Mouse (Mus musculus) yolk sac, embryonic 10.5 days (tissue): ENCODE data around the gene Olfr685.

Experiments used
- DNase-seq: peaks from one replicate; pipeline ENCODE4 v3.0.0-alpha.2; 2017; ENCODE audit warnings: low spot score

Gene Olfr685

GRCm38 (mm10) chr7:105185912-105186311, at the start of gene Olfr685:
TSS of gene Olfr685 (minus strand) at chr7:105186012.
- DNase-seq: no peak

- DNase-seq: no peak
Measured at GRCm38 (mm10) chr7:105229386-105229785, 43.6 kb upstream of the Olfr685 start.

- no peak for DNase-seq
Measured at GRCm38 (mm10) chr7:105228138-105228537, 42.3 kb upstream of the Olfr685 start.

DNA sequence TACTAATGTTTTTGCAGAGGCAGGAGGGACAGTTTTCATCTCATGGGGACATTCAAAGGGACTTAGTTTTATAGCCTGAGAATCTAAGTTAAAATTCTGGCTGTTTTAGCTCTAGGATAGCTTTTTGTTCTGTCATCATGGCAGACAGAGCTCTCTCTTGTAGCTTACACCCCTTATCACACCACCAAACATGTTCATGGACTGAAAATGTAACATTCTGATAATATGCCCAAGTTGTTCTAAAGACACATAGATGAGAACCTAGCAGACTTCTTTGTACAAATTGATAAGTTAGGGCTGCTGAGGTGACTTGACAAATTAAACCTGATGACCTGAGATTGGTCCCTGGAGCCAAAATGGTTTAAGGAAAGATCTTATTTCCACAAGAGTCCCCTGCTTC, 40.9 kb upstream of the Olfr685 start:
- DNase-seq: no peak

GRCm38 (mm10) chr7:105226072-105226471, 40.3 kb upstream of the Olfr685 start:
- no peak for DNase-seq

DNA sequence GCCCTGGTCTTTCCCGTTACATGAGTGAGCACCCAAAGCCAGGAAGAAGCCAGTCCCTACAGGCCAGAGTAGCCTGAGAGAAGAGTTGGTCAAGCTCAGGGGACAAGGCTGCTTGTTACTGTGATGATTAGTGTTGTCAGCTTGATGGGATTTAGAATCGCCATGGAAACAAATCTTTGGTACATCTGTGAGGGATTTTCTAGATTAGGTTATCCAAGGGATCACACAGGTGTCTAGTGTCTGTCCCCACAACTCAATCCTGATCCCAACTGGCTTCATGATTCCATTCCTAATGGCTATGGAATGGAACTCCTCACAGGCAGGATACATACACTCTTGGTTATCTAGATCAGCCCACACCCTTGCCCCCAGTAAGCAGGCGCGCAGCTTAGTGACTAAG, 32.5 kb upstream of the Olfr685 start:
- DNase-seq: no peak

DNA sequence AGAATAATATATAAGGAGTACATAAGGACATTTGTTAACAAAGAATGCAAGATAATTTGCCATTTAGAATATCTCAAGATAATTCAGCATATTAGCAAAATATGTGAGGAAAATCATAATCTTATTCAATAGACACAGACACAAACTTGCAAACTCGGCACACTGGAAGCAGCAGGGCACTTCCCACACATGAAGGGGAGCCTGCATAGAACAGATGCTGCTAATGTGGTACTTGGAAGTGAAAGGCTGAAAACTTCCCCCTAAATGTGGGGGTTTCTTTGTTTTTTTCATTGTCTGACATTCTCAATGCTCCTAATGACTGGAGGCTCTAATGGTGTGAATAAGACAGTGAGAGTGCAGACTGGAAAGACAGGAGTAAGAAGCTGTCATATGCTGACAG, 28.9 kb upstream of the Olfr685 start:
- DNase-seq: no peak

- DNase-seq: no peak
Measured at GRCm38 (mm10) chr7:105207385-105207784, 21.6 kb upstream of the Olfr685 start, which contains the start of gene Olfr686. TSS of gene Olfr686 (minus strand) at chr7:105207485.

- DNase-seq: no peak
Measured at GRCm38 (mm10) chr7:105170773-105171172, 15.0 kb downstream of the Olfr685 start.

GRCm38 (mm10) chr7:105163553-105163952, 22.3 kb downstream of the Olfr685 start, which contains the start of gene Olfr684:
TSS of gene Olfr684 (minus strand) at chr7:105163653.
- DNase-seq: no peak

- no peak for DNase-seq
Measured at GRCm38 (mm10) chr7:105146912-105147311, 38.9 kb downstream of the Olfr685 start, which contains the start of gene Olfr683. TSS of gene Olfr683 (minus strand) at chr7:105147012.

GRCm38 (mm10) chr7:105141275-105141674, 44.5 kb downstream of the Olfr685 start:
- no peak for DNase-seq
